Mouse (Mus musculus) CH12.LX (cell line): Measurements from ENCODE around the gene Mnd1. TPM values are rescaled to one million over a fixed set of nuclear protein-coding genes. Genes with fewer than 3 reads are reported as not detected.

Source experiments
- DNase-seq: peaks from one replicate; pipeline ENCODE4 v3.0.0-alpha.2; 2013; ENCODE audit errors: extremely low read depth
- H3K27ac ChIP-seq: 2 replicates; pipeline ENCODE4 v1.5.1; 2012; ENCODE audit warnings: low read depth, mild to moderate bottlenecking, control low read depth, moderate library complexity; ENCODE audit not compliant: insufficient read depth
- H3K27me3 ChIP-seq: replicated peaks from 2 replicates; pipeline ENCODE3; 2012; ENCODE audit warnings: inconsistent platforms
- H3K36me3 ChIP-seq, 2 experiments: replicated peaks in 1 of 2; 2 replicates each; pipeline versions ENCODE3 to v1.6.1; 2012; ENCODE audit warnings: inconsistent platforms in 1 of 2, low read length in 1 of 2, mild to moderate bottlenecking in 1 of 2, mixed read lengths in 1 of 2, moderate library complexity in 1 of 2; ENCODE audit not compliant: control insufficient read depth in 1 of 2, insufficient read depth in 1 of 2
- H3K4me1 ChIP-seq, 2 experiments: 2 replicates each; pipeline ENCODE4 v1.6.1; 2012; ENCODE audit warnings: inconsistent platforms in 1 of 2, moderate library complexity in 1 of 2; ENCODE audit not compliant: insufficient read depth in 2 of 2, control insufficient read depth in 1 of 2
- H3K4me2 ChIP-seq: 2 replicates; pipeline ENCODE4 v1.6.1; 2012; ENCODE audit warnings: low read depth, mild to moderate bottlenecking, control low read depth; ENCODE audit not compliant: poor library complexity, insufficient read depth, severe bottlenecking
- H3K4me3 ChIP-seq, 3 experiments: fragments of 150-350 bp in 1 of 3; sonication (generic) in 1 of 3; replicated peaks in 1 of 3; 2 replicates each; pipeline versions ENCODE3 to v1.5.1; 2011 to 2012; ENCODE audit warnings: low read depth in 2 of 3, low read length in 2 of 3, mild to moderate bottlenecking in 2 of 3, moderate library complexity in 2 of 3, control low read depth in 1 of 3, improper control_type of control experiment in 1 of 3, inconsistent platforms in 1 of 3, mixed read lengths in 1 of 3; ENCODE audit not compliant: poor library complexity in 1 of 3
- H3K79me2 ChIP-seq: replicated peaks from 2 replicates; pipeline ENCODE4 v1.6.1; 2012; ENCODE audit warnings: mild to moderate bottlenecking, moderate library complexity; ENCODE audit not compliant: control insufficient read depth, poor library complexity, insufficient read depth, severe bottlenecking; ENCODE audit errors: extremely low read depth
- H3K9ac ChIP-seq: 2 replicates; pipeline ENCODE4 v1.6.1; 2012; ENCODE audit warnings: low read depth, mild to moderate bottlenecking, control low read depth, moderate library complexity; ENCODE audit not compliant: insufficient read depth
- H3K9me3 ChIP-seq: replicated peaks from 2 replicates; pipeline ENCODE3; 2012; ENCODE audit warnings: low read length, inconsistent platforms, mixed read lengths
- BHLHE40 ChIP-seq: IDR thresholded peaks from 2 replicates; pipeline ENCODE4 v1.6.1; 2011; ENCODE audit warnings: mild to moderate bottlenecking, low read depth, low read length, improper control_type of control experiment
- CHD1 ChIP-seq: IDR thresholded peaks from 2 replicates; pipeline ENCODE4 v1.6.1; 2012; ENCODE audit warnings: low read depth, low read length, improper control_type of control experiment, inconsistent platforms
- CHD2 ChIP-seq: IDR thresholded peaks from 2 replicates; pipeline ENCODE4 v1.6.1; 2011; ENCODE audit warnings: low read length, improper control_type of control experiment
- CTCF ChIP-seq, 2 experiments: IDR thresholded peaks in 1 of 2; conservative IDR thresholded peaks in 1 of 2; 2 replicates each; pipeline ENCODE4 v1.5.1; 2011 to 2012; ENCODE audit warnings: low read depth in 2 of 2, low read length in 2 of 2, improper control_type of control experiment in 1 of 2, inconsistent platforms in 1 of 2, mild to moderate bottlenecking in 1 of 2, moderate library complexity in 1 of 2
- ETS1 ChIP-seq: conservative IDR thresholded peaks from 2 replicates; pipeline ENCODE4 v1.6.1; 2012; ENCODE audit warnings: low read depth, mild to moderate bottlenecking, inconsistent platforms, low read length, improper control_type of control experiment, moderate library complexity
- GABPA ChIP-seq: IDR thresholded peaks from 2 replicates; pipeline ENCODE4 v1.6.1; 2012; ENCODE audit warnings: low read depth, low read length, improper control_type of control experiment, inconsistent platforms; ENCODE audit not compliant: insufficient replicate concordance
- IRF4 ChIP-seq: IDR thresholded peaks from 2 replicates; pipeline ENCODE4 v1.6.1; 2014; ENCODE audit warnings: low read depth, mild to moderate bottlenecking, inconsistent platforms, low read length, improper control_type of control experiment
- JUN ChIP-seq: IDR thresholded peaks from 2 replicates; pipeline ENCODE4 v1.6.1; 2011; ENCODE audit warnings: low read depth, mild to moderate bottlenecking, low read length, improper control_type of control experiment, moderate library complexity; ENCODE audit not compliant: insufficient read depth
- JUND ChIP-seq: conservative IDR thresholded peaks from 2 replicates; pipeline ENCODE4 v1.6.1; 2011; ENCODE audit warnings: low read depth, low read length, improper control_type of control experiment
- MAFK ChIP-seq: IDR thresholded peaks from 2 replicates; pipeline ENCODE4 v1.6.1; 2011; ENCODE audit warnings: low read length, improper control_type of control experiment; ENCODE audit not compliant: insufficient replicate concordance
- MEF2A ChIP-seq: IDR thresholded peaks from 2 replicates; pipeline ENCODE4 v1.6.1; 2014; ENCODE audit warnings: low read depth, mild to moderate bottlenecking, inconsistent platforms, low read length, improper control_type of control experiment, borderline replicate concordance
- MXI1 ChIP-seq: IDR thresholded peaks from 2 replicates; pipeline ENCODE4 v1.6.1; 2011; ENCODE audit warnings: mild to moderate bottlenecking, low read depth, low read length, improper control_type of control experiment
- MYC ChIP-seq: IDR thresholded peaks from 2 replicates; pipeline ENCODE4 v1.6.1; 2011; ENCODE audit warnings: low read depth, mild to moderate bottlenecking, improper control_type of control experiment, low read length
- NELFE ChIP-seq: IDR thresholded peaks from 2 replicates; pipeline ENCODE4 v1.6.1; 2011; ENCODE audit warnings: low read depth, low read length, improper control_type of control experiment
- NRF1 ChIP-seq: IDR thresholded peaks from 2 replicates; pipeline ENCODE4 v1.6.1; 2014; ENCODE audit warnings: low read depth, mild to moderate bottlenecking, inconsistent platforms, low read length, improper control_type of control experiment, moderate library complexity
- PAX5 ChIP-seq: IDR thresholded peaks from 2 replicates; pipeline ENCODE4 v1.6.1; 2012; ENCODE audit warnings: low read length, inconsistent platforms, mixed read lengths
- POLR2A ChIP-seq: IDR thresholded peaks from 2 replicates; pipeline ENCODE4 v1.6.1; 2011; ENCODE audit warnings: low read depth, mild to moderate bottlenecking, improper control_type of control experiment, low read length
- POLR2AphosphoS2 ChIP-seq: IDR thresholded peaks from 2 replicates; pipeline ENCODE4 v1.6.1; 2011; ENCODE audit warnings: low read depth, low read length, improper control_type of control experiment
- RAD21 ChIP-seq: IDR thresholded peaks from 2 replicates; pipeline ENCODE4 v1.6.1; 2011; ENCODE audit warnings: low read depth, mild to moderate bottlenecking, low read length, improper control_type of control experiment, moderate library complexity
- RCOR1 ChIP-seq: conservative IDR thresholded peaks from 2 replicates; pipeline ENCODE4 v1.6.1; 2012; ENCODE audit warnings: low read depth, mild to moderate bottlenecking, inconsistent platforms, low read length, improper control_type of control experiment
- SMC3 ChIP-seq: IDR thresholded peaks from 2 replicates; pipeline ENCODE4 v1.6.1; 2011; ENCODE audit warnings: low read depth, low read length, improper control_type of control experiment
- TBP ChIP-seq: conservative IDR thresholded peaks from 2 replicates; pipeline ENCODE4 v1.6.1; 2011; ENCODE audit warnings: low read depth, low read length, improper control_type of control experiment
- TCF12 ChIP-seq: IDR thresholded peaks from 2 replicates; pipeline ENCODE4 v1.6.1; 2014; ENCODE audit warnings: low read depth, mild to moderate bottlenecking, inconsistent platforms, low read length, improper control_type of control experiment
- USF1 ChIP-seq: IDR thresholded peaks from 2 replicates; pipeline ENCODE4 v1.6.1; 2014; ENCODE audit warnings: low read depth, mild to moderate bottlenecking, inconsistent platforms, low read length, improper control_type of control experiment
- ZC3H11A ChIP-seq: IDR thresholded peaks from 2 replicates; pipeline ENCODE4 v1.6.1; 2012; ENCODE audit warnings: low read depth, mild to moderate bottlenecking, inconsistent platforms, low read length, improper control_type of control experiment
- ZKSCAN1 ChIP-seq: IDR thresholded peaks from 2 replicates; pipeline ENCODE4 v1.6.1; 2012; ENCODE audit warnings: low read depth, inconsistent platforms, low read length, improper control_type of control experiment, borderline replicate concordance
- dilution Hi-C: fragments of 300-500 bp; cut with MboI; formaldehyde crosslinking; loops from 2 replicates; pipeline ENCODE4 v1.14.3; 2020; ENCODE audit warnings: low sequenced_read_pairs; ENCODE audit not compliant: extremely low pct_unique_long_range_greater_than_20kb, extremely low pct_ligation_motif_present
- in situ Hi-C: fragments of 300-500 bp; cut with MboI; formaldehyde crosslinking; loops from 3 replicates; pipeline ENCODE4 v1.14.3; 2019; ENCODE audit warnings: low sequenced_read_pairs, low pct_ligation_motif_present, low pct_unique_long_range_greater_than_20kb, mixed read lengths
- polyA plus RNA-seq: library from polyadenylated mRNA; unstranded; fragments of >175 nt; gene quantifications from 2 replicates; pipeline ENCODE4 v1.2.1, GENCODE M21; 2012; ENCODE audit warnings: low read depth; ENCODE audit not compliant: insufficient read length
- total RNA-seq, 2 experiments: library from RNA; depleted of rRNA; stranded (reverse); fragments of 300-350 nt in 1 of 2; fragments of >200 nt in 1 of 2; gene quantifications; 2 replicates each; pipeline ENCODE4 v1.2.3; 2012 to 2014

Mnd1 gene
- total and polyA plus RNA-seq, 3 experiments: 14.2 to 23.1 (median 19.0) TPM

- no peaks in the 10 kb centered on the region for H3K9me3 ChIP-seq
- H3K27ac ChIP-seq: no peak overlapping the region
- H3K27me3 ChIP-seq: no peaks in the 10 kb centered on the region
- dilution Hi-C loops (no loop called here), in situ Hi-C loops (loop anchor here (25.0 kb wide), 1 partner anchor 166 kb away; no protein-coding TSS in a partner anchor)
- no peaks in the 10 kb centered on the region for H3K79me2 ChIP-seq
- no peak overlapping the region for H3K9ac ChIP-seq
- H3K4me3 ChIP-seq: no peak overlapping the region
- TF ChIP-seq TCF12: no peak
- no peak for TF ChIP-seq RCOR1
- TF ChIP-seq USF1: no peak
- TF ChIP-seq CHD1: no peak
- no peak for TF ChIP-seq TBP
- no peak for TF ChIP-seq POLR2A
- no peak for TF ChIP-seq GABPA
- no peak for TF ChIP-seq MYC
- no peak for TF ChIP-seq ZKSCAN1
- TF ChIP-seq MEF2A: no peak
- TF ChIP-seq IRF4: no peak
- no peak for TF ChIP-seq CTCF (conservative IDR thresholded peaks at IDR 0.05 in 1 of 2, IDR thresholded peaks at IDR 0.05 in 1 of 2; ENCODE audit: low read depth in 2 of 2, low read length in 2 of 2)
- no peak for TF ChIP-seq ZC3H11A
- no peak for TF ChIP-seq BHLHE40
- no peak for TF ChIP-seq POLR2AphosphoS2
- peaks cover 7 to 37% of the 10 kb centered on the region in 2 experiments for H3K36me3 ChIP-seq
- no peak for DNase-seq
- peaks cover 0 to 13% of the 10 kb centered on the region in 2 experiments; a peak in 2 of 4 replicates for H3K4me1 ChIP-seq
- H3K4me2 ChIP-seq: no peak overlapping the region
Measured at GRCm38 (mm10) chr3:84103536-84103935, 52.0 kb downstream of the Mnd1 start.

GRCm38 (mm10) chr3:84092875-84093274, 62.7 kb downstream of the Mnd1 start:
- Histone ChIP-seq H3K4me3 (no peak overlapping the region), H3K79me2 (no peaks in the 10 kb centered on the region), H3K36me3 (peaks cover 0 to 22% of the 10 kb centered on the region in 2 experiments), H3K27ac (no peak overlapping the region), H3K4me2 (no peak overlapping the region), H3K27me3 (no peaks in the 10 kb centered on the region), H3K4me1 (peaks cover 0 to 17% of the 10 kb centered on the region in 2 experiments; a peak in 1 of 4 replicates), H3K9me3 (no peaks in the 10 kb centered on the region), H3K9ac (no peak overlapping the region)
- TF ChIP-seq POLR2AphosphoS2: no peak
- no peak for TF ChIP-seq CHD1
- TF ChIP-seq ETS1: no peak
- TF ChIP-seq IRF4: no peak
- TF ChIP-seq RCOR1: no peak
- no peak for TF ChIP-seq NRF1
- TF ChIP-seq MAFK: no peak
- TF ChIP-seq JUN: no peak
- no peak for TF ChIP-seq SMC3
- TF ChIP-seq NELFE: no peak
- no peak for TF ChIP-seq TBP
- TF ChIP-seq MXI1: no peak
- no peak for TF ChIP-seq GABPA
- no peak for TF ChIP-seq RAD21
- no peak for TF ChIP-seq CHD2
- TF ChIP-seq BHLHE40: no peak
- no peak for TF ChIP-seq TCF12
- TF ChIP-seq JUND: no peak
- TF ChIP-seq USF1: no peak
- TF ChIP-seq PAX5: no peak
- dilution Hi-C loops (no loop called here), in situ Hi-C loops (no loop called here)
- no peak for DNase-seq
